Mouse (Mus musculus): ENCODE data around the gene Btaf1. TPM values are rescaled to one million over a fixed set of nuclear protein-coding genes. Genes with fewer than 3 reads are reported as not detected.

Btaf1 gene
- polyA plus RNA-seq, 1 experiment from 2014 or later = 9.8 TPM

DNA sequence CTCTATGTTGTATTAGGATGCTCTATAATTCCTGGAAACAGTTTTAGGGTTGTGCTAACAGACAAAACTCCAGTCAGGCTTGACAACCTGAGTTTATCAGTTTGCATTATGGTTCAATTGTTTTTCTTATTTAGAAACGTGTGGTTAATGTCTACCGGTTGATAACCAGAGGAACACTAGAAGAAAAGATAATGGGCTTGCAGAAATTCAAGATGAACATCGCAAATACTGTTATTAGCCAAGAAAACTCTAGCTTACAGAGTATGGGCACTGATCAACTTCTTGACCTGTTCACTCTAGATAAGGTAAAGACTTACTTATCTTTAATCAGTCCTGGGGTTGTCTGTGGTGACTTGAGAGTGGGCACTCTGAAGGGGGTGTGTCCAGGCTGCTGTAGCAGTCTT, 84.0 kb downstream of the Btaf1 start:
- H3K27ac ChIP-seq = no peak overlapping the region

DNA sequence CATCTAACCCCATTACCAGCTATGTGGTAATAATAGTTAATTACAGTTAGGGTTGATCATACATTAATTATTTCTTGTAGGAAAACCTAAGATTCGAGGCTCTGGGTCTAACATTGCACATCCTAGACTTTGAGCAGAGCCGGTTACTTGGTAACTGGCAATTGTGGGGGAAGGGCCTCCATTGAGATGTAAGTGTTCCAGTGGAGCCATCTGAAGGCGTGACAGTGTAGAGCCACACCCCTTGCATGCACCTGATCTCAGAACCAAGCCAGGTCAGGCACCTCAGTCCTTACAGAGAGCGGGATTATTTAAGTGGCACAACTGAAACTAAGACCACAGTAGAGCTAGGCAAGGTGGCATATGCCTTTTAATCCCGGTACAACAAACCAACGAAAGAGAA, 87.6 kb downstream of the Btaf1 start:
- Histone ChIP-seq H3K4me1 (no peaks in the 10 kb centered on the region), H3K36me3 (peaks cover 27% of the 10 kb centered on the region), H3K9ac (no peak overlapping the region), H3K27ac (no peak overlapping the region), H3K4me2 (no peak overlapping the region), H3K4me3 (replicated peaks) (no peak overlapping the region), H3K27me3 (replicated peaks) (no peaks in the 10 kb centered on the region), H3K9me3 (no peaks in the 10 kb centered on the region)
- WGBS = 93% methylated on average over 6 of the region's 6 CpGs
- ATAC-seq (ENCODE audit: insufficient read depth, low FRiP score, low read depth) = no peak

More for the DNA sequence above, 84.0 kb downstream of the Btaf1 start:
- H3K9ac ChIP-seq = no peak overlapping the region
- no peak overlapping the region for H3K4me2 ChIP-seq
- no peak overlapping the region for H3K4me3 ChIP-seq (replicated peaks)
- ATAC-seq (ENCODE audit: insufficient read depth, low FRiP score, low read depth) = peak; percentile 50; the same call in 1 of the 2 replicates
- WGBS = 81% methylated on average over 3 of the region's 3 CpGs
- no peaks in the 10 kb centered on the region for H3K9me3 ChIP-seq
- peaks cover 41% of the 10 kb centered on the region for H3K36me3 ChIP-seq
- H3K27me3 ChIP-seq (replicated peaks) = no peaks in the 10 kb centered on the region
- no peaks in the 10 kb centered on the region for H3K4me1 ChIP-seq

GRCm38 (mm10) chr19:37014173-37014939, 88.5 kb downstream of the Btaf1 start:
- H3K27ac ChIP-seq = no peak overlapping the region
- H3K4me3 ChIP-seq (replicated peaks) = no peak overlapping the region
- H3K4me2 ChIP-seq = no peak overlapping the region
- H3K9me3 ChIP-seq = no peaks in the 10 kb centered on the region
- H3K36me3 ChIP-seq = peaks cover 23% of the 10 kb centered on the region
- H3K27me3 ChIP-seq (replicated peaks) = no peaks in the 10 kb centered on the region
- no peak overlapping the region for H3K9ac ChIP-seq
- WGBS = 77% methylated on average over 8 of the region's 8 CpGs
- no peak for ATAC-seq (ENCODE audit: insufficient read depth, low FRiP score, low read depth)
- no peaks in the 10 kb centered on the region for H3K4me1 ChIP-seq

DNA sequence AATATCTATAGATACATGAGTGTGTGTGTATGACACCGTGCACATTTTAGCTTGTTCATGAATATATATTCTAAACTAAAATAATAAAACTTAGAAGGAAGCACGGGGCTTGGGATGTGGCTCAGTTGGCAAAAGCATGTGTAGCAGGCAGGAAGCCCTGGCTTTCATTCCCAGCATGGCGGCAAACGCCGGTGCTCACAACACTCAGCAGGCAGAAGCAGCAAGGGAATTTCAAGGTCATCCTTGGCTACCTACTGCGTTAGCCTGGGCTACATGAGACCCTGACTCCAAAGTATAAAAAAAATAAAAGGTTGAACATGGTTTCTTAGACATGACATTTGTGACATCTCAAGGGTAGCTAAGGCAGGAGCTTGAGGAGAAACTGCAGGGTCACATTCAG, 91.0 kb downstream of the Btaf1 start:
- 92% methylated on average over 6 of the region's 6 CpGs for WGBS
- no peak overlapping the region for H3K4me2 ChIP-seq
- no peaks in the 10 kb centered on the region for H3K4me1 ChIP-seq
- no peaks in the 10 kb centered on the region for H3K9me3 ChIP-seq
- no peak overlapping the region for H3K9ac ChIP-seq
- H3K36me3 ChIP-seq = peaks cover 7% of the 10 kb centered on the region; the same call in 1 of the 2 replicates
- ATAC-seq (ENCODE audit: insufficient read depth, low FRiP score, low read depth) = no peak
- H3K4me3 ChIP-seq (replicated peaks) = no peak overlapping the region
- no peaks in the 10 kb centered on the region for H3K27me3 ChIP-seq (replicated peaks)
- no peak overlapping the region for H3K27ac ChIP-seq

DNA sequence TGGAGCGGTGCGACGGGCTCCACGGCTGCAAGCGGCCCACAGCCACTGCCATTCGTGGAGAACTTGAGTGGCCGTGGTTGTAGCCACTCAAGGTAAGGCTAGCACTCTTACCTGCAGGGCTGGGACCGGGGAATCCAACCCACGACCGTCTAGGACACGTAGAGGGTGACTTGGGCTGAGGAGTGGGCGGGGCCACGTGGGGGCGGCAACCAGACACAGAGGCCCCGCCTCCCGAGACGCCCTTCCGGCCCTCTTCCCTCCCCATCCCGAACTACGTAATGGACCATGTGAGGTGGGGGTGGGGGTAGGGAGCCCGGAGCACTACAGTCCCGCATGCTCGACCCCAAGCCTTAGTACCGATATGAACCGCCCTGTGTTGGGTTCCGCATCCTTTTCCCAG, 92.5 kb downstream of the Btaf1 start:
- H3K36me3 ChIP-seq = no peaks in the 10 kb centered on the region
- H3K27ac ChIP-seq = no peak overlapping the region
- H3K4me3 ChIP-seq (replicated peaks) = peak overlapping the region; percentile 43
- peak overlapping the region; percentile 63 for H3K4me2 ChIP-seq
- H3K4me1 ChIP-seq = no peaks in the 10 kb centered on the region
- 7% methylated on average over 26 of the region's 26 CpGs for WGBS
- H3K9me3 ChIP-seq = no peaks in the 10 kb centered on the region
- ATAC-seq (ENCODE audit: insufficient read depth, low FRiP score, low read depth) = peak; percentile 91
- no peak overlapping the region for H3K9ac ChIP-seq
- H3K27me3 ChIP-seq (replicated peaks) = no peaks in the 10 kb centered on the region

DNA sequence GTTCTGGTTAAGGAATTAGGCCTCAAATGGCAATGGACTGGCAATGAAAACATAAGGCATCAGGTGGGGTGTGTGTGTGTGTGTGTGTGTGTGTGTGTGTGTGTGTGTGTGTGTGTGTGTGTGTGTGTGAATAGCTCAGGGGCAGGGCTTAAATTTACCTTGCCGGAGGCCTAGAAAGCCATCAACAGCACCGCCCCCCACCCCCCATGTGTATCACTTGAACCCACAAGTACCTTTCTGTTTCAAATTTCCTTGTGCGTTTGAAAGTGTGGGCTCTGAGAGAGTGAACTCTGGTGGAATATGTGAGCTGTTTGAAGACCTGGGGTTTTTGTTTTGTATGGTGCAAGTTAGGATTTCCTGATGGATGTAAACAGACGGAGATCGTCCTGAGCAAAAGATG, 93.1 kb downstream of the Btaf1 start:
- Histone ChIP-seq H3K4me3 (replicated peaks) (peak overlapping the region; percentile 43), H3K4me1 (no peaks in the 10 kb centered on the region), H3K36me3 (no peaks in the 10 kb centered on the region), H3K9ac (no peak overlapping the region), H3K27ac (no peak overlapping the region), H3K4me2 (peak overlapping the region; percentile 63), H3K9me3 (no peaks in the 10 kb centered on the region), H3K27me3 (replicated peaks) (no peaks in the 10 kb centered on the region)
- WGBS = 48% methylated on average over 5 of the region's 5 CpGs
- no peak for ATAC-seq (ENCODE audit: insufficient read depth, low FRiP score, low read depth)

- 51% methylated on average over 5 of the region's 5 CpGs for WGBS
These were observed 94.7 kb downstream of the Btaf1 start for GRCm38 (mm10) chr19:37020531-37020930.

DNA sequence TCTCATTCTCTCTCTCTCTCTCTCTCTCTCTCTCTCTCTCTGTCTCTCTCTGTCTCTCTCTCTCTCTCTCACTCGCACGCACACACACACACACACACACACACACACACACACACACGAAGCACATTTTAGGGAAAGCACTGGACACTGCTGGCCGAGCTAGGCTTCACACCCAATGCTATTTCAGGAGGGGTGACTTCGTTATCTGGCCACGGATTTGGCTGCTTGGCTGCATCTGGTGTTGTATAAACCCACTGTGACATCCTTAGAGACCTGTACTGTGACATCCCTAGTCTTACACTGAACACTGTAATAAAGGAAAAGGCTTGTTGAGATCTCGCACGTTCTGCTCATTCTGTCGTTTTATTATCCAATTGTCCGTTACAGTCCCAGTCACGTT, 95.1 kb downstream of the Btaf1 start:
- H3K4me3 ChIP-seq (replicated peaks) = no peak overlapping the region
- no peaks in the 10 kb centered on the region for H3K4me1 ChIP-seq
- no peak overlapping the region for H3K9ac ChIP-seq
- no peaks in the 10 kb centered on the region for H3K36me3 ChIP-seq
- H3K27me3 ChIP-seq (replicated peaks) = no peaks in the 10 kb centered on the region
- H3K4me2 ChIP-seq = no peak overlapping the region
- no peaks in the 10 kb centered on the region for H3K9me3 ChIP-seq
- ATAC-seq (ENCODE audit: insufficient read depth, low FRiP score, low read depth) = no peak
- no peak overlapping the region for H3K27ac ChIP-seq
- 81% methylated on average over 11 of the region's 11 CpGs for WGBS

More at GRCm38 (mm10) chr19:37020531-37020930, 94.7 kb downstream of the Btaf1 start:
- H3K4me2 ChIP-seq = no peak overlapping the region
- no peak overlapping the region for H3K9ac ChIP-seq
- H3K9me3 ChIP-seq = no peaks in the 10 kb centered on the region
- H3K27ac ChIP-seq = no peak overlapping the region
- no peak for ATAC-seq (ENCODE audit: insufficient read depth, low FRiP score, low read depth)
- no peaks in the 10 kb centered on the region for H3K36me3 ChIP-seq
- H3K4me3 ChIP-seq (replicated peaks) = no peak overlapping the region
- H3K4me1 ChIP-seq = no peaks in the 10 kb centered on the region
- no peaks in the 10 kb centered on the region for H3K27me3 ChIP-seq (replicated peaks)

DNA sequence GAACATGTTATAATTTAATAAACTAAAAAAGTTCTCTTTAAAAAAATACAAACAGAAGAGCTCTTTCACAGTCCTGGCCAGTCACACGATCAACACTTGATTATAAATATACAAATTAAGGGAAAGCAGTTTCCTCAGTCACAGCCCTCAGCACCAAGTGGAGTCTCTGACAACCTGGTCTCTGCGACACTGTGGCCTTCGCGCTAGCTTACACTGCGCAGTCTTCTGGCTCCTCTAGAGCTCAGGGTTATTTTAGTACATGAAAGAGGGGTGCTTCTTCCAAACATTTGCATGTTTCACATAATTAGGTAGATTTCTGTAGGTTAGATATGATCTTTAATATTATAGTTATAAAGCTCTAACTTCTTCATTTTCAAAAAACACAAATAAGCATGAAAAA, 96.3 kb downstream of the Btaf1 start:
- Histone ChIP-seq H3K4me1 (no peaks in the 10 kb centered on the region), H3K27me3 (replicated peaks) (no peaks in the 10 kb centered on the region), H3K9ac (no peak overlapping the region), H3K9me3 (no peaks in the 10 kb centered on the region), H3K4me2 (no peak overlapping the region), H3K36me3 (no peaks in the 10 kb centered on the region), H3K4me3 (replicated peaks) (no peak overlapping the region), H3K27ac (no peak overlapping the region)
- no peak for ATAC-seq (ENCODE audit: insufficient read depth, low FRiP score, low read depth)
- 90% methylated on average over 5 of the region's 5 CpGs for WGBS

- no peaks in the 10 kb centered on the region for H3K9me3 ChIP-seq
- WGBS = 68% methylated on average over 13 of the region's 13 CpGs
- H3K27me3 ChIP-seq (replicated peaks) = no peaks in the 10 kb centered on the region
- no peak overlapping the region for H3K4me3 ChIP-seq (replicated peaks)
- H3K9ac ChIP-seq = no peak overlapping the region
- no peaks in the 10 kb centered on the region for H3K4me1 ChIP-seq
- H3K27ac ChIP-seq = no peak overlapping the region
- no peaks in the 10 kb centered on the region for H3K36me3 ChIP-seq
- no peak overlapping the region for H3K4me2 ChIP-seq
- no peak for ATAC-seq (ENCODE audit: insufficient read depth, low FRiP score, low read depth)
These were observed 100.0 kb downstream of the Btaf1 start for GRCm38 (mm10) chr19:37025839-37026319.

GRCm38 (mm10) chr19:37026408-37026807, 100.5 kb downstream of the Btaf1 start:
- no peak for ATAC-seq (ENCODE audit: insufficient read depth, low FRiP score, low read depth)
- H3K27ac ChIP-seq = no peak overlapping the region
- H3K9me3 ChIP-seq = no peaks in the 10 kb centered on the region
- H3K9ac ChIP-seq = no peak overlapping the region
- 64% methylated on average over 11 of the region's 11 CpGs for WGBS
- H3K4me3 ChIP-seq (replicated peaks) = no peak overlapping the region
- no peak overlapping the region for H3K4me2 ChIP-seq
- no peaks in the 10 kb centered on the region for H3K4me1 ChIP-seq
- H3K36me3 ChIP-seq = no peaks in the 10 kb centered on the region
- no peaks in the 10 kb centered on the region for H3K27me3 ChIP-seq (replicated peaks)

- no peaks in the 10 kb centered on the region for H3K27me3 ChIP-seq (replicated peaks)
- 79% methylated on average over 6 of the region's 6 CpGs for WGBS
- no peak overlapping the region for H3K4me2 ChIP-seq
- H3K9me3 ChIP-seq = no peaks in the 10 kb centered on the region
- no peaks in the 10 kb centered on the region for H3K36me3 ChIP-seq
- H3K27ac ChIP-seq = no peak overlapping the region
- H3K9ac ChIP-seq = no peak overlapping the region
- no peak overlapping the region for H3K4me3 ChIP-seq (replicated peaks)
- ATAC-seq (ENCODE audit: insufficient read depth, low FRiP score, low read depth) = no peak
- no peaks in the 10 kb centered on the region for H3K4me1 ChIP-seq
These were observed 103.9 kb downstream of the Btaf1 start for GRCm38 (mm10) chr19:37029771-37030170.

All from stomach, embryonic 15.5 days (tissue).